Mouse (Mus musculus): ENCODE results near the gene Pef1.

The Pef1 gene

DNA sequence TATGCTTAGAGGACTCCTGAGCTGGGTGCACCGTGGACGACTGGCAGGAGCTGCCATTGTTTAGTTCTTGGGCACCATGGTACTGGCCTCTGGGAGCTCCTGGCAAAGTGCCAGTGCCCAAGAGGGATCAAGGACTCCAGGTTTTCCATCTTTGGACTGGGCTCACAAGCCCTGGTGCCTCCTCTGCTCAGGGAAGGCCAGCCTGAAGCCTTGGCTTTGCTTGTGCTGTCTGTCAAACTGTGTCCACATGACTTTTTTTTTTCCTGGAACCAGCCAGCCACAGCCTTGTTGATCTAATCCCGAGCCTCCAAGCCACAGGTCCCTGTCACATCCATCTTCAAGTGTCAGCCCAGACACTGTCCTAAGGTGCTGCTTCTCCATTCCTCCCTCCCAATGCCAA, 39.4 kb downstream of the Pef1 start:
- DNase-seq = no peak

DNA sequence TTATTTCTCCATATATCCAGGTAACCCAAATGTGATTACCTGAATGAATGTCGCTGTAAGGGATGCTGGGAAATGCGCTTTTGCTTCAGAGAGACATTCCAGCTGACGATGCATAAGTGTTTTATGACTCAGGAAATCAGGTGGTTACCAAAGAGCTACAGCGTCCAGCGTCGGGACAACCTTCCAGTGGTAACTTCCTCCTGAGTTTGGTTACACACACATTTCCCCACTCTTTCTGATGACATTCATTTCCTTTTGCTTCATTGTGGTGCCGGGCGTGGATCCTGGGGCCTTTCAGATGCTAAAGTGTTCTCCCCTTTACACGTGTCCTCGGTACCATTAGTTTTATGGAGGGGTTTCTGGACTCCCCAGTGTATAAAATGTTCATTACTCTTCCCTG, 46.0 kb downstream of the Pef1 start:
- DNase-seq = no peak

- no peak for DNase-seq
Observed at GRCm38 (mm10) chr4:130154250-130154649, 51.9 kb downstream of the Pef1 start.

- no peak for DNase-seq
Observed at GRCm38 (mm10) chr4:130156812-130157371, 54.5 kb downstream of the Pef1 start.

DNA sequence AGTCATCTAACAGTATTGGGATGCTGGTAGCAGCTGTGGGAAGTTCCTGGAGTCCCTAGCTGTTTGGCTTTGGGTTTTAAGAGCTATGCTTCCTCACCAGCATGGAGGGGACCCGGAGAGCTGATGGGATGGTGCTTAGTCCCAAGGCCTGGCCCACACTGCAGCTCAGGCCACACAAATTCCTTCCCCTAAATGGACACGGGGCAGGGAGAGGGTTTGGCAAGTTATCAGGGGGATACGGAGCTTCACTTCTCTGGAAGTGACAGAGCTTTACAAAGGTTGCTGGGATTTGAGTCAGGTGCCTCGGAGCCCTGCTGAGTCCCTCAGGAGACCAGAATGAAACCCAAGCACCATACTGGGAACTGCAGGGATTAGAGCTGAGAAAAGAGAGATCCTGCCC, 59.0 kb downstream of the Pef1 start:
- no peak for DNase-seq

GRCm38 (mm10) chr4:130163391-130163861, 61.1 kb downstream of the Pef1 start:
- no peak for DNase-seq

DNA sequence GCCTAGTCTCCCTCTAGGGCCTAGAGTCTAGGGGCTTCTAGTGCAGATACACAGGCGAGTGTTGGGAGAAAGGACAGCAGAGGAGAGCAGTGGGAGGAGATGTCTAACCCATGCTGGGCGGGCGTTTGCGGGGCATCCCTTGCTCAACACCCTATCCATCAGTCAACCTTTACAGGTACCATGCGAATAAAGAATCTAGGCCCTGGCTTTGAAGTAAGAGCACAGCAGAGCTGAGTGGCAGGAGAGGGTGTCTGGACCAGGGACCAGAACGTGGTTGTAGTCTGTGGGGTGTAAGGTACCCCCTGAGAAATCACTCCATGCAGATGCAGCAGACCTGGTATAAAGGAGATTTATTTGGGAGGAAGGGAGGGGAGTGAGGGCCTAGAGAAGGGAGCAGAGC, 61.8 kb downstream of the Pef1 start:
- no peak for DNase-seq

GRCm38 (mm10) chr4:130166061-130166460, 63.7 kb downstream of the Pef1 start:
- DNase-seq = no peak

GRCm38 (mm10) chr4:130166592-130166991, 64.2 kb downstream of the Pef1 start:
- DNase-seq = no peak

DNA sequence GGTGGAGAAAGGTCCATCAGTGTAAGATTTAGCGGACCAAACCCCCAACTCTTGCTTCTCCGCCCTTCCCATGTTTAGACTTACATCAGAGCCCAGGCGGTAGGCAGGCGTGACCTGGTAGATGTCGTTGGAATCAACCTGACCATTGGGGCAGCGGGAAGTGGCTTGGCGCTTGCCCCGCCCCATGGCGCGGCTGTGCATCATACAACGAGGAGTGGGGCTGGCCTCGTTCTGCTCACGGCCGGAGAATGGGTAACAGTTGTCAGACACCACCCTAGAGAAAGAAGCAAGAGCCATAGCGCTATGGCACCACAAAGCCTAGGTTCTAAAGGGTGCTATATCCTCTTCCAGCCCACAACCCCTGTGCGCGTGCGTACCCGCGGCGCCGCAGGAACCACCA, 65.0 kb downstream of the Pef1 start:
- no peak for DNase-seq

GRCm38 (mm10) chr4:130167814-130168213, 65.5 kb downstream of the Pef1 start:
- DNase-seq = no peak

DNA sequence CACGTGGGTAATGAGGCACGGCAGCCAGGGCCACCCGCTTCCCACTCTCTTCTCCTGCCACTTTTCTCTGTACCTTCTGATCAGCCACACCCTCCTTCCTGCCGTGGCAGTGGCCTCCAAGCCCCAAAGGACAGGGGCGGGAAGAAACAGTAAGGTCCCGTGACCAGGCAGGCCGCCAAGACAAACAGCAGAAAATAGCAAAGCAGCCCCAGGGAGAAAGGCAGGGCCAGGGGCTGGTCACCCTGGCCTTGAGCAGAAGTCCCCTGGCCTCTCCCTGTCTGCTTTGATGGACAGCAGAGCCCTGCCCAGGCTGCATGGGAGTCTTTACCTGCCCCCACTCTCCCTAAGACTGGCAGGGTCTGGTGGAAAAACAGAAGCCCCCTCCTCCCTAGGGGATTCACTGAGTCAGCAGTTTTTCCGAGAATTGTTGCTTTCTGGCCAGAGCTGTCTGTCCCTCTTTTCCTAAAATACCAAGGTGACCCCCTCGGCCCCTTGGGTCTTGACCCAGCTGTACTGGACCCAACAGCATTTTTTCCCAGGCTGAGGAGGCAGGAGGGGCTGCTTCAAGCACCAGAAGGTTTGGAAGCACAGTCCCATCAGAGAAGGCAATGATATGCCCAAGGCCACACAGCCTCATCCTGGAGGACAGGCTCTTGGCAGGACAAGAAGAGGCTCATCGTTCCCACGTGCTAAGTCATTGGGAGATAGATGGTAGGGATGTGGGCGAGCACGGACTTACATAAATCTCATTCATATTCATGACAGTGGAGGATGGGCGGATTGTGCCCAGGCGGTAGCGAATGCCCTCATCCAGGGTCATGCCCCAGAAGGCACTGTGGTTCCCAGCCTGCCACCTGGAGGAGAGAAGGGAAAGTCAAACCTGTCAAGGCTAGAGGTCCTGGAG, 66.2 kb downstream of the Pef1 start:
- no peak for DNase-seq

DNA sequence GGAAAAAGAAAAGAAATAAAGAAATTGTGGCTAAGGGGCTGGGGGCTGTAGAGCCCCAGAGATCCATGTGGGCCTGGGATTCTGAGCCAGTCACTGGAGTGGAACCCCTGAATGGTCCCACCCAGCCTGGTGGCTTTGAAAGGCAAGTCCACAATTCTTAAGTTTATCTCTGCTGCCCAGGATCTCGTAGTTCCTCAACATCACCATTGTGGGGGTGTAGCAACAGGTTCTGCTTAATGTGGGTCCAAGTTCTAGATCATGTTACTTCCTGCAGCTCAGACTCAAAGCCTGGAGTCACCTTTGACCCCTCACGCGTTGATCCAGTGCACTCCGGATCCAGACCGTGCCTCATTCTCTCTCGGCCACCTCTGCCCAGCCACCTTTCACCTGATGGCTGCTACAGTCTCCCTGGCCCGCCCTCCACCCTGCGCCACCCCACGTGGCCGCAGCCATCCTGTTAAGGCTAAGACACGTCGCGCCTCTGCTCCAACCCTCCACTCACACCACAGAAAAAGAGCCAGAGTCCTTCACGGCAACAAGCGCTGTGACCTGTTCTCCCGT, 67.1 kb downstream of the Pef1 start:
- no peak for DNase-seq

GRCm38 (mm10) chr4:130170362-130170761, 68.0 kb downstream of the Pef1 start:
- DNase-seq = no peak

GRCm38 (mm10) chr4:130171951-130172765, 69.8 kb downstream of the Pef1 start:
- no peak for DNase-seq

DNA sequence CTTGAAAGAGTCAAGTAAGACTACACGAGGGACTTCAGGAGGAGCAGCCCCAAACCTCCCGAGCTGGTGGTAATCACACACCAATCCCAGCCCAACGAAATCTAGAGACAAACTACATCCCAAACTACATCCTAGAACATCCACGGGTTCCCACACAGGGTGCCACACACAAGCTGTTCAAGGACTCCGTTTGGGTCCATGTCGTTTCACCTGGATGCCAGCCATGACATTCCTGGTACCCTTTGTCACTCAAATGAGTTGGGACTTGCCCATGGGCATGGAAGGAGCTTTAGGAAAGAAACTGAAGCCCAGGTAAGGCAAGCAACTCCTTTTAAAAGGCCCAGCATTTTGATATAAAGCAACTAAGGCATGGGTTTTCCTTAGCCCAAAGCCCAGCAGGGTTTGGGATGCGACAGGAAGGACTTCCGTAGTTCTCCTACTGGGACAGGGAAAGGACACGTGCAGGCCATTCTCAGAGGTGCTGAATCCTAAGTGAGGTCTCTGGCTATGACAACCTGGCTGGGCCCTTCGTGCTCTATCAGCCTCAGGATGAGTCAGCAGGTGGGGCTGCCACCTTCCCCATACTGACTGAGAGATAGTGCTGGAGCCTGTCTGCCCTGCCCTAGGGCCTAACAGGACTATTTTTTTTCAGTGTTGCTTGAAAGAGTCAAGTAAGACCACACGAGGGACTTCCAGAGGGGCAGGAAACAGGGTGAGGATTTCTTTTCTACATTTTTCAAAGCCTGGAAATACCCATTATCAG, 70.9 kb downstream of the Pef1 start:
- no peak for DNase-seq

DNA sequence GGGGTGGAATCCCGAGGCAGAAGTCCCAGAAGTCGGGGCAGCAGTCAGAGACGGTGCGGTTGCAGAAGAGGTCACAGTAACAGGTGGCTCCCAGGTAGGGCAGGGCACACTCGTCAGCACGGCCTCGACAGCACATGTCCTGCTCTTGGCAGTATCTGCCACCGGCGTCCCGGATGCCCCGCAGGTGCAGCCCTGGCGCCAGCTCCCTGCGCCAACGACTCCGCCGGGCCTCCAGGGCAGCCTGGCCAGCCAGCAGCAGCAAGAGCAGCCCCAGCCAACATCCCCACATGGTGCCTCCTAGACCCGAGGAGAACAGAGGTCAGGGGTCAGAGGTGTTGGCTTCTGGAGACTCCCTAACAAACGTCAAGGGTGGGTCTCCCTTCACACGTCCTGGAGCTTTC, 71.6 kb downstream of the Pef1 start:
- no peak for DNase-seq

DNA sequence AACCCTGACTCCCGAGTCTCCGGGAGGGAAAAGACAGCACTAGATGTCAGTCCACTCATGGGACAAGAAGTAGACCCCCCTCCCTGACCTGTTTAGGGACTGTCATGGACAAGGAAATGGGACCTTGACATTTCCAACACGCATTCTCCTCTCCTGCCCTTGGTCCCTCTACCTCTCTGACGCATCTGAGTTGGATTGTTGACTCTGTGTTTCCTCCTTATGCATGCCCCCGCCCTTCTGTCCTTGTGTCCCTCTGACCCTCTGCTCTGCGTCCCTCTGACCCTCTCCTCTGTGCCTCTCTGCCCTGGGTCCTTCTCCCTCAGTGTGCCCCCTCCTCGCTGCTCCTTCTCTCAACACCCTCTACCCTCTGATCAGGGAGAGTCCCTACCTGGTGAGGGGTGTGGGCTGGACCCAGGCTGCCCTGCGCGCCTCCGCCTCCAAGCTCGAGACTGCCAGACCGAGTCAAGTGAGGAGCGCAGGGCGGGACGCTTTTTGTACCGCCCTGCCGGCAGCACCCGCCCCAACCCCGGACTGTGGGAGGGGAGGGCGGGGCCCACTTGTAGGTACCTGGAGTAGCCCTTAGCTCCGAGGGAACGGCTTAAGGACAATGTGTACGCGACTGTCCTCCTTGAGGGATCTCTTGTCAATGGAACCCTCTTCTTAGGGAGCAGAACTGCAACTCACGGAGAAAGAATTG, 72.1 kb downstream of the Pef1 start:
- DNase-seq = no peak

DNA sequence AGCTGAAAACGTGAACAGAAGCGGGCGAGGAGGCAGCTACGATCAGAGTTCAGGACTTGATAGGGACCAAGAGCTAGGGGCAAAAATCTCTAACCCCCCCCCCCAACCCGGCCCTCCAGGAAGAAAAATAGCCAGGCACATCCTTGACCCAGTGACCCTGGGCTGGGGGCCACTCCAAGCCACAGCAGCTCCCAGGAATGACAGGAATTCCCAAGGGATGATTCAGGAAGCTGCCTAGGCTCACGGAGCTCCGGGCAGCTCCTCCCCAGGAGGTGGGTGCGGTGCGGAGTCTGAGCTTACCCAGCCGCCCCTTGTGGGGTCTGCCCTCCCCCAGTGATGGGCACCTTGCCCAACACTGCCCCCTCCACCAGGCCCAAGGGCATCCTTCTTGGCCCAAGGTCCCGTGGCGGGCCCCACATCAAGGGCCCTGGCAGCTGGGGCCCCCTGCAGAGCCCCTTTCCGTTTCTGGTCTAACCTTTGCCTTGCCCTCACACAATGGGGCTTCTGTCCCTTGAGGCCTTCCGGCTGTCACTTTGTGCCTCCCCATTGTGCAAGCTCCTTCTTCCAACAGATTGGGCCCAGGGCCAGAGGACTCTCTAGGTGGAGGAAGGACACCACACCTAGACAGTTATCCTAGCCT, 72.8 kb downstream of the Pef1 start, which contains the start of gene Tinagl1:
TSS of gene Tinagl1 (minus strand) at position 51 of the 640 bp plus-strand sequence.
- DNase-seq = no peak

DNA sequence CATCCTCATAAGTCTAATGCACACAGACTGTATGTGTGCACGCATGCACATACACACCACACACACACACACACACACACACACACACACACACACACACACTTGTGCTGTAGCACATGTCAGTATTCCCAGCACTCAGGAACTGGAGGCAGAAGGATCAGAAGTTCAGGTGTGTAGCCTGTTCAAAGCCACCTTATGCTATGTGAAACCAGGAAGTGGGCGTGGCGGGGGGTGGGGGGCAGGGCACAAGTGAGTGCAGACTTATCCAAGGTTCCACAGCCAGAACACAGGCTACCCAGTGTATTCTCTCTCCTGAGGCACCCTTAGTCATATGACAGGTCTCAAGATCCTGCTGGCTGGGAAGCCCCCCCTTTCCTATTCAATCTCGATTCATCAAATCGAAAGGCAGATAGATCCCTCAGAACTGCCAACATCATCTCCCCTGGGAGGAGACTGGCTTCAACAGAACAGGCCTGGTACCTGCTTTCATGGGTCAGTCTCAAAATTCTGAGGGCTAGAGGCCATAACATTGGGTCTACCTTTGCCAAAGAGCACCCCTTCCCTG, 73.9 kb downstream of the Pef1 start:
- no peak for DNase-seq

- no peak for DNase-seq
Observed at GRCm38 (mm10) chr4:130177087-130177486, 74.7 kb downstream of the Pef1 start.
